In genomic region chr6:113406683-113407082, GRCm38 (mm10) we compare ENCODE assay signal across 12 mouse cellular contexts. TPM values are rescaled to one million over a fixed set of nuclear protein-coding genes. Genes with fewer than 3 reads are reported as not detected.
DNase-seq lines count a peak whose midpoint lies in the region; ATAC-seq and TF ChIP-seq lines count a peak whose summit lies in the region.
"Had no signal": no experiment of that assay in that cellular context is flagged by ENCODE, and none has a peak within 500 bp of the region (broad histone marks: within the 10 kb centered on the region; RNA-seq: fewer than 3 reads in every experiment).

No protein-coding gene starts in this region.

- H3K9ac ChIP-seq in ES-Bruce4 (ENCODE audit: low read depth, poor library complexity, severe bottlenecking) = no peak overlapping the region
- no peak overlapping the region for H3K9ac ChIP-seq in liver, embryonic 13.5 days

- TF ChIP-seq EP300 in ES-Bruce4 (IDR thresholded peaks at IDR 0.05; ENCODE audit: insufficient read depth, low read depth, low read length) = no peak

- H3K27me3 ChIP-seq in ES-Bruce4 (ENCODE audit: control insufficient read depth, insufficient read depth, low read length, poor library complexity, severe bottlenecking) = no peaks in the 10 kb centered on the region
- H3K27me3 ChIP-seq in liver, embryonic 13.5 days = no peaks in the 10 kb centered on the region

- no peak overlapping the region for H3K4me2 ChIP-seq in liver, embryonic 13.5 days

- H3K9me3 ChIP-seq in ES-Bruce4 (replicated peaks; ENCODE audit: control insufficient read depth, insufficient read depth, low read length, poor library complexity, severe bottlenecking) = no peaks in the 10 kb centered on the region
- H3K9me3 ChIP-seq in liver, embryonic 13.5 days (replicated peaks) = no peaks in the 10 kb centered on the region

- 72% methylated on average over 9 of the region's 9 CpGs for WGBS in liver, embryonic 13.5 days (ENCODE audit: insufficient replicate concordance)

- TF ChIP-seq CTCF in ES-Bruce4 (IDR thresholded peaks at IDR 0.05; ENCODE audit: low read depth, low read length) = peak; percentile 81

- no peaks in the 10 kb centered on the region for H3K36me3 ChIP-seq in ES-Bruce4 (ENCODE audit: control insufficient read depth, insufficient read depth, low read length, poor library complexity, severe bottlenecking)
- H3K36me3 ChIP-seq in liver, embryonic 13.5 days = 0 out of 2 replicates have a peak, but pooled peaks cover 3% of the 10 kb centered on the region

- no peak overlapping the region for H3K4me3 ChIP-seq in ES-Bruce4 (ENCODE audit: low read depth, low read length)
- H3K4me3 ChIP-seq in liver, embryonic 13.5 days (replicated peaks) = no peak overlapping the region

- no peaks in the 10 kb centered on the region for H3K4me1 ChIP-seq in ES-Bruce4 (ENCODE audit: control insufficient read depth, insufficient read depth, low read length)
- no peaks in the 10 kb centered on the region for H3K4me1 ChIP-seq in liver, embryonic 13.5 days (replicated peaks)

- TF ChIP-seq POLR2A in ES-Bruce4 (IDR thresholded peaks at IDR 0.05; ENCODE audit: insufficient read depth, low read length) = no peak

- peak; percentile 31 for DNase-seq in CD4-positive, CD25-positive, alpha-beta regulatory T cell, adult 2 months (ENCODE audit: low read depth, low spot score)
- peak; percentile 52 to 55 for DNase-seq in layer of hippocampus, postnatal 10 days (ENCODE audit: low spot score in 2 of 2)
- DNase-seq in layer of hippocampus, adult 18-20 months (ENCODE audit: low spot score in 2 of 2) = no peak
- DNase-seq in liver, embryonic 13.5 days = peak; percentile 20
- no peak for DNase-seq in ovary, postnatal 14 days (ENCODE audit: low spot score)
- DNase-seq in frontal cortex, postnatal 14 days (ENCODE audit: low spot score in 2 of 2) = no peak
- DNase-seq: adrenal gland, adult 8-10 months; heart, adult 18-20 months had no signal

- H3K27ac ChIP-seq in ES-Bruce4 (ENCODE audit: insufficient read depth, low read length) = no peak overlapping the region
- no peak overlapping the region for H3K27ac ChIP-seq in liver, embryonic 13.5 days

- no peak for ATAC-seq in CD4-positive, CD25-positive, alpha-beta regulatory T cell, adult 4 months
- no peak for ATAC-seq in liver, embryonic 13.5 days (ENCODE audit: low read depth)
- ATAC-seq: inflammation-experienced regulatory T-cells, adult 6 months had no signal

RNA-seq across cellular contexts. Expression of gene Rpusd3, which starts 12.5 kb away (rescaled TPM):
- polyA plus RNA-seq in CD4-positive, CD25-positive, alpha-beta regulatory T cell, adult 4 months (2017; shearing (Covaris generic)) = 10 to 100 TPM in 1 of 2 experiments, 1 to 10 TPM in 1; 9.8 to 10.2 TPM
- 10 to 100 TPM; 21.3 to 26.9 TPM for total RNA-seq in layer of hippocampus, postnatal 10 days (2021)
- total RNA-seq in layer of hippocampus, adult 18-20 months (2021) = 10 to 100 TPM; 28.6 to 30.3 TPM
- polyA plus RNA-seq in ES-Bruce4 (2011; ENCODE audit: insufficient read depth, insufficient read length, low read depth, missing spikeins) = 13.8 and 32.6 TPM in 2 replicates
- 13.4 and 19.2 TPM in 2 replicates for polyA plus RNA-seq in liver, embryonic 13.5 days (2015; fragmentation: Nextera tagmentation; extraction: Ambion mirVana)

RNA-seq across cellular contexts. Expression of gene Ttll3, which starts 17.6 kb away (rescaled TPM):
- polyA plus RNA-seq in CD4-positive, CD25-positive, alpha-beta regulatory T cell, adult 4 months (2017; shearing (Covaris generic)) = 10 to 100 TPM; 22.7 to 24.0 TPM
- total RNA-seq in layer of hippocampus, postnatal 10 days (2021) = 10 to 100 TPM; 11.2 to 13.2 TPM
- 10 to 100 TPM; 14.8 to 17.6 TPM for total RNA-seq in layer of hippocampus, adult 18-20 months (2021)
- 2.9 and 3.8 TPM in 2 replicates for polyA plus RNA-seq in ES-Bruce4 (2011; ENCODE audit: insufficient read depth, insufficient read length, low read depth, missing spikeins)
- polyA plus RNA-seq in liver, embryonic 13.5 days (2015; fragmentation: Nextera tagmentation; extraction: Ambion mirVana) = 0.62 and 0.85 TPM in 2 replicates

RNA-seq across cellular contexts. Expression of gene Arpc4, which starts 28.8 kb away (rescaled TPM):
- 100 to 1,000 TPM; 574 to 794 TPM for polyA plus RNA-seq in CD4-positive, CD25-positive, alpha-beta regulatory T cell, adult 4 months (2017; shearing (Covaris generic))
- 100 to 1,000 TPM; 324 to 337 TPM for total RNA-seq in layer of hippocampus, postnatal 10 days (2021)
- total RNA-seq in layer of hippocampus, adult 18-20 months (2021) = 100 to 1,000 TPM; 302 to 314 TPM
- 120 and 130 TPM in 2 replicates for polyA plus RNA-seq in ES-Bruce4 (2011; ENCODE audit: insufficient read depth, insufficient read length, low read depth, missing spikeins)
- polyA plus RNA-seq in liver, embryonic 13.5 days (2015; fragmentation: Nextera tagmentation; extraction: Ambion mirVana) = 262 and 272 TPM in 2 replicates

RNA-seq across cellular contexts. Expression of gene Cidec, which starts 28.9 kb away (rescaled TPM):
- not detected for polyA plus RNA-seq in CD4-positive, CD25-positive, alpha-beta regulatory T cell, adult 4 months (2017; shearing (Covaris generic))
- not detected for total RNA-seq in layer of hippocampus, postnatal 10 days (2021)
- total RNA-seq in layer of hippocampus, adult 18-20 months (2021) = not detected
- polyA plus RNA-seq in ES-Bruce4 (2011; ENCODE audit: insufficient read depth, insufficient read length, low read depth, missing spikeins) = not detected in 2 replicates
- 0.10 TPM in 1 of 2 replicates, not detected in the other for polyA plus RNA-seq in liver, embryonic 13.5 days (2015; fragmentation: Nextera tagmentation; extraction: Ambion mirVana)
- total RNA-seq: left cerebral cortex, postnatal 14 days had no signal
- polyA plus RNA-seq: inflammation-experienced regulatory T-cells, adult 6 months had no signal

RNA-seq across cellular contexts. Expression of gene Tada3, which starts 29.0 kb away (rescaled TPM):
- polyA plus RNA-seq in CD4-positive, CD25-positive, alpha-beta regulatory T cell, adult 4 months (2017; shearing (Covaris generic)) = 10 to 100 TPM; 39.2 to 47.5 TPM
- total RNA-seq in layer of hippocampus, postnatal 10 days (2021) = 10 to 100 TPM; 51.0 to 58.4 TPM
- 10 to 100 TPM; 47.3 to 51.0 TPM for total RNA-seq in layer of hippocampus, adult 18-20 months (2021)
- 41.0 and 41.4 TPM in 2 replicates for polyA plus RNA-seq in ES-Bruce4 (2011; ENCODE audit: insufficient read depth, insufficient read length, low read depth, missing spikeins)
- polyA plus RNA-seq in liver, embryonic 13.5 days (2015; fragmentation: Nextera tagmentation; extraction: Ambion mirVana) = 22.6 TPM in 2 replicates

Comparison
In these comparisons a context has a peak if more than half of its experiments do, and no peak if none do; other contexts are left out.
1. DNase-seq: peak in CD4-positive, CD25-positive, alpha-beta regulatory T cell, adult 2 months (single experiment), layer of hippocampus, postnatal 10 days (2 of 2) and liver, embryonic 13.5 days (single experiment); none in layer of hippocampus, adult 18-20 months (0 of 2), ovary, postnatal 14 days (single experiment) and frontal cortex, postnatal 14 days (0 of 2).